ENCODE assay signal across 20 mouse cellular contexts in the genomic region with DNA sequence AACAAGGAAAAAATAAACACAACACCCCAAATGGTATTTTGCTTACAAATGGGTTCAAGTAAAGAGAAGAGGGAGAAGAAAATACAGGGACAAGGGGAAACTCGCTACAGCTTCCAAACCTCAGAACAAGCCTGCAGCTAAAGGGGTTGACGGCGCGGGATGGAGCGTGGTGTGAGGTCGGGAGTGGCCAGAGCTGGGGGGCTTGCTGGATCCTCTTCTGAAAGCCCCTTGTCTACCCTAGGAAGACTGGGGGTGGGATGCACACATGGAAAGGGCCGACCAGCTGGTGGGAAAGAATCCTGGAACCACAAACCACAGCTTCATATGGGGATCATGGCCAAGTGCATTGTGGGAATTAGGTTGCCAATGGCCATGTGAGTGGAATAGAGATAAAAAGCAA.
"Had no signal": no experiment of that assay in that cellular context is flagged by ENCODE, and none has a peak within 500 bp of the region (broad histone marks: within the 10 kb centered on the region; RNA-seq: fewer than 3 reads in every experiment).

No protein-coding gene starts in this region.

- H3K4me3 ChIP-seq: liver, embryonic 13.5 days; liver, embryonic 15.5 days; lung, embryonic 15.5 days; megakaryocyte, embryonic 14.5 days; midbrain, embryonic 12.5 days; neural tube, embryonic 12.5 days had no signal

- DNase-seq: liver, embryonic 13.5 days; liver, postnatal 0 days; lung, adult 2 months; lung, postnatal 14 days; retina, postnatal 1 day; right cerebral cortex, adult 18-20 months; right cerebral cortex, postnatal 25 days; right cerebral cortex, postnatal 4 days; spleen, adult 18-20 months; thymus, adult 18-20 months; thymus, postnatal 14 days; thymus, postnatal 36 days had no signal

- H3K27ac ChIP-seq: liver, embryonic 13.5 days; liver, embryonic 15.5 days; lung, embryonic 15.5 days; macrophage; midbrain, embryonic 12.5 days; neural tube, embryonic 12.5 days had no signal

- H3K27me3 ChIP-seq: liver, embryonic 13.5 days; liver, embryonic 15.5 days; lung, embryonic 15.5 days; neural tube, embryonic 12.5 days had no signal

- H3K4me2 ChIP-seq: liver, embryonic 13.5 days; liver, embryonic 15.5 days; lung, embryonic 15.5 days; midbrain, embryonic 12.5 days; neural tube, embryonic 12.5 days had no signal

- H3K9ac ChIP-seq: liver, embryonic 13.5 days; liver, embryonic 15.5 days; liver, postnatal 0 days; lung, embryonic 15.5 days; midbrain, embryonic 12.5 days; neural tube, embryonic 12.5 days had no signal

- H3K4me1 ChIP-seq: liver, embryonic 13.5 days; liver, embryonic 15.5 days; lung, embryonic 15.5 days; megakaryocyte, embryonic 14.5 days; midbrain, embryonic 12.5 days; neural tube, embryonic 12.5 days had no signal

- H3K36me3 ChIP-seq: liver, embryonic 13.5 days; liver, embryonic 15.5 days; lung, embryonic 15.5 days; midbrain, embryonic 12.5 days; neural tube, embryonic 12.5 days had no signal

- H3K9me3 ChIP-seq: liver, embryonic 13.5 days; liver, embryonic 15.5 days; lung, embryonic 15.5 days; megakaryocyte, embryonic 14.5 days; midbrain, embryonic 12.5 days; neural tube, embryonic 12.5 days had no signal

- ATAC-seq: liver, postnatal 0 days; lung, postnatal 0 days; midbrain, embryonic 16.5 days had no signal
